Mouse (Mus musculus): ENCODE measurements around the gene Tra2a.

Tra2a gene

GRCm38 (mm10) chr6:49242331-49242730 lies 21.5 kb downstream of the Tra2a start:
- intact Hi-C loops (cut with DNase I), result no loop called here

- intact Hi-C loops (cut with DNase I), result no loop called here
Measured at GRCm38 (mm10) chr6:49241562-49241961, 22.3 kb downstream of the Tra2a start.

DNA sequence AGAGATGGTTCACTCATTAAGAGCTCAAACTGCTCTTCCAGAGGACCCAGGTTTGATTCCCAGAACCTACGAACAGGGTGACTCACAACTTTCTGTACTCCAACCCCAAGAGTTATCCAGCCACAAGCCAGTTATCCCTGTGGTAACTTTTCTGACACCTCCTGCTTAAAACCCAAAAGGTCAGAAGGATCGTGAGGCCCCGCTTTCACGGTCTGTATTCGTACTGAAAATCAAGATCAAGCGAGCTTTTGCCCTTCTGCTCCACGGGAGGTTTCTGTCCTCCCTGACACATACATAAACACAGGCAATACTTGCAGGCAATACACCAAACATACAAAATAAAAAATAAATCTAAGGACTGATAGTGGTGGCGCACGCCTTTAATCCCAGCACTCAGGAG lies 27.5 kb downstream of the Tra2a start:
- intact Hi-C loops (cut with DNase I), result no loop called here

- intact Hi-C loops (cut with DNase I), result no loop called here
Measured at GRCm38 (mm10) chr6:49233356-49233755, 30.5 kb downstream of the Tra2a start.

- intact Hi-C loops (cut with DNase I), result loop anchor here (5.0 kb wide), 1 partner anchor 169 kb away; the partner anchor contains the start of gene Stk31
Measured at GRCm38 (mm10) chr6:49228126-49228679, 35.6 kb downstream of the Tra2a start.

GRCm38 (mm10) chr6:49227184-49227735 lies 36.6 kb downstream of the Tra2a start:
- intact Hi-C loops (cut with DNase I), result loop anchor here (5.0 kb wide), 1 partner anchor 170 kb away; the partner anchor contains the start of gene Stk31

DNA sequence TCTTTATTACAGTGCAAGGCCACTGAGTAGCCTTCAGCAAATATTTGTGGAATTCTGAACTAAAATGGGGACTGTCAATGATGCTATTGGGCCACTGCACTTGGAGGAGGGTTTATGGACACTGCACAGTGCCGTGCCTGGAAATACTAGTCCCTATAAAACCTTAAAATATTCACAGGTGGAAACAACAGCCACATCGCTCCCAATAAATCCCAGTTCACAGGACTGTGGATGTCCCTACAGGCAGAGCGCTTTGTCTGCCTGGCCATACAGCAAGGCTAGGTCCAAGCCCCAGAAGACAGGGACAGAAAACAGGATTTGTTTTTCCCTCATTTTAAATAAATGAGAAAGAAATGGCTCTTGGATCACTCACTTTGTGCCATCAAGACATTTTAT lies 38.1 kb downstream of the Tra2a start:
- intact Hi-C loops (cut with DNase I), result loop anchor here (5.0 kb wide), 1 partner anchor 172 kb away; the partner anchor contains the start of gene Stk31

GRCm38 (mm10) chr6:49224923-49225727 lies 38.7 kb downstream of the Tra2a start:
- intact Hi-C loops (cut with DNase I), result loop anchor here (5.0 kb wide), 1 partner anchor 172 kb away; the partner anchor contains the start of gene Stk31

DNA sequence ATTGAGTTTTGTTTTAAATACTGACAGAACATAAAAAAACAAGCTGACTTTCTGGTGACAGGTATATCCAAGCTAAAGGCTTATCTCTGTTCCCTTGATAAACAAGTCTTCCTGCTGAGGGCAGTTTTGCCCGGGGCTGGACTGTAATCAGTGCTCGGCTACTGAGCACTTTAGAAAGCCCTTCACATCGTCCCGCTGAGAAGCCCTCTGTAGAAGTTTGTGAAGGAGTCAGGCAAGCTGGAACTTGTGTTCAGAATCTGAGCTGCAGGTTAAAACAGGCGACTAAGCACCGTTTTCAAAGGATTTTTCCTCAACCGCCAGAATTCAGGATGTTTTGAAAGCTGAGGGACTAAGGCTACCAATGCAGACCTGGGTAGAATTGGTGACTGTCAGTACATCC lies 41.9 kb downstream of the Tra2a start:
- intact Hi-C loops (cut with DNase I), result no loop called here

DNA sequence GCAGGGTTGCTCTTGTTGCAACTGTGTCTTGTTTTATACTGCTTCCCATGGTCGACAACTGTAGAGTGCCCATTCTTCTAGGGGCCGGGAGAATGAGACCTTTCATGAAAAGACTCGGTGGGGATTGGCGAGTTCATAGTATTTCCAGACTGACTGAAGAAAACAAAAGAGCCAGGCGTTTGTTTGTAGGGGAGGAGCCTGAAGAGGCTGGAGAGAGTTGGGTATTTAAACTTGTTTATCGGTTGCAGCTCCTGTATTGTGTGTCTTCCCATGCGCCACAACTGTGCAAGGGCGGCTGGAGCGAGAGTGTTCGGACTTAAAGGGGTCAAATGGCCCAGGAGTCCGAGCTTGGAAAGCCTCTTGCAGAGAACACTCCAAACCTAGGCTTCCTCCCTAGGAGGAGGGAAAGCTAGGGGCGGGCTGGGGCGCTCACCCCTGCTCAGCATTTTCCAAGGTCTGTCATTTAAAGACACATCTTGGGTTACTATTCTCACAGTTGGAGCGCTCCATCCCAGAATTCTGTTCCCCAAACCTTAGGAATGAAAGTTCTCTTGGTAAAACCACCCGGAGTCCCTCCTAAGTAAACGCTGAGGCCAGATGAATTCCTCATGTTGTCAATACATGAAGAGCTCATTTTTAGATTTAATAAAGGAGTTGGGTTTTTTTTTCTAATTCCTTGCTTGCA lies 43.8 kb downstream of the Tra2a start:
- intact Hi-C loops (cut with DNase I), result loop anchor here (5.0 kb wide), 1 partner anchor 1957 kb away; no protein-coding TSS in a partner anchor

DNA sequence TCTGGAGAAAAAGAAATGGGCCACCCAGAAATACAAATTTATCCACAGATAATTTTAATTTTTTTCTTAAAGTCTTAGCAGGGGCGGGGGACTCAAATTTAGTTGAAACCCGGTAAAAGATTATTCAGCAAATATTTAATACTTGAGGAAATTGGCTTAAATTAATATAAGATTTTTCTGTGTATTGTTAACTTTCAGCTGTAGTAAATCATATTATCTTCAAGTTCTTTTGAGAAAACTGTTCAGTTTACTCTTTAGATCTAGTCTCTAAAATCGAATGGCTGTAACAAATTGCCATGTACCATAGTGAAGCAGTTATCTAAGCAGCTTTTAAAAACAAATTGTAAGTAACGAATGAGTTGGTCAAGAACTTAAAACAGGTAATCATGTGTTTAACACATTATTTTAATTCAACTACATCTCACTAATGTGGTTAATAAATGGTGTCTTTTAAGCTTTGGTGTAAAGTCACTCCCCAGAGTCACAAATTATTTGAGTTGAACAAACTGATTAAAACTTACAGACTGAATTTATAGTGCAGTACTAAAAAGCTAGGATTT lies 44.8 kb downstream of the Tra2a start:
- intact Hi-C loops (cut with DNase I), result loop anchor here (5.0 kb wide), 1 partner anchor 1958 kb away; no protein-coding TSS in a partner anchor

DNA sequence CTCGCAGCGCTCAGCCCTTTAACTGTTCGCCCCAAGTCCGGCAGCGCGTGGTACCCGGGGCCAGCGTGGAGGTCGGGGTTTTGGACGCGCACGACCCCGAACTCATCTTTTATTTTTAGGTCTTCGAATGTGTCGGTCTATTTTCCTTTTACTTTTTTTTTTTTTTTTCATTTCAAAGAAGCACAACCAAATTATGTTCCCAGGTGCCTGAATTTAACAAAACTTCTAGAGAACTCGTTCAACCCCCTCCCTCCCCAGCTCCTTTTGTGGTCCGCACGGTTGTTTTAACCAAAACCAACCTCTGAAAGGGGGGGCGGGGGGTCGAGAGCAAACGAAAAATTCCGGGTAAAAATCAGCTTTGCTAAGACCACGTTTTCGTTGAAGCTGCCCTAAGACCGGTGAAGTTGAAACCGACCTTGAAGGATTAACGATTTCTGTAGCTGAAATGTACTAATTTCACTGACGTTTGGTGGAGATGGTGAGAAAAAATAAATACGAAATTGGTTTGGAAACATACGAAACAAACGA lies 45.5 kb downstream of the Tra2a start:
- intact Hi-C loops (cut with DNase I), result loop anchor here (5.0 kb wide), 1 partner anchor 1959 kb away; no protein-coding TSS in a partner anchor

GRCm38 (mm10) chr6:49217581-49218274 lies 46.1 kb downstream of the Tra2a start:
- intact Hi-C loops (cut with DNase I), result loop anchor here (5.0 kb wide), 1 partner anchor 1960 kb away; no protein-coding TSS in a partner anchor

DNA sequence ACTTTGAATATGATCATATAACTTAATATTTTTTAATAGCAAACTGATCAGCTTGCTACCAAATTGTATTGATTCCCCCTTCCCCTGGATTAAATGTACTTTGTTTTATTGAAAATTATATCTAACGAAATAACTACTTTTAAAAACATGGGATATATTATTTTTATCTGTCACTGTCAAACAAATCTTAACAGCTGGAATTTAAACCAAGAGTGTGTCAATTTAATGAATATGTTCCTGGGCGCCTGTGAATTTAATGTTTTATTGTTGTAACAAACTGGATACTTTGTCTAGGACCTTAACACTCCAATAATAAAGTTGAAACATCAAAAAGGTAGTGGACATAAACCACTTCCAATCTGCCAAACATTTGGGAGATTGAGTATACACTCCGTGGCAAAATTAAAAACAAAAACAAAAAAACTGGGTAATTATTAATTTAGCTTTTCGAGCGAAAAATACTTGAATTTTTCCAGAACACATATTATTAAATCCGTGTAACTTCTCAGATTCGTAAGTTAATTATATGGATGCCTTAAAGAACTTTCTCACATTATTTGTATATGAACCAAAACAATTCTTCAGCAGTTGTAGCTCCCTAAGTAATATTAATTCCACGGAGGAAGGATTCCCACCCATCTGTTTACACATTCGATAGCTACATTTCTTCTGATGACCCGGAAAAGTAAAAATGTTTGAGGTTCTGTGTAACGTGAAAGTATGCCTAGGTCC lies 46.9 kb downstream of the Tra2a start:
- intact Hi-C loops (cut with DNase I), result loop anchor here (5.0 kb wide), 1 partner anchor 1960 kb away; no protein-coding TSS in a partner anchor

DNA sequence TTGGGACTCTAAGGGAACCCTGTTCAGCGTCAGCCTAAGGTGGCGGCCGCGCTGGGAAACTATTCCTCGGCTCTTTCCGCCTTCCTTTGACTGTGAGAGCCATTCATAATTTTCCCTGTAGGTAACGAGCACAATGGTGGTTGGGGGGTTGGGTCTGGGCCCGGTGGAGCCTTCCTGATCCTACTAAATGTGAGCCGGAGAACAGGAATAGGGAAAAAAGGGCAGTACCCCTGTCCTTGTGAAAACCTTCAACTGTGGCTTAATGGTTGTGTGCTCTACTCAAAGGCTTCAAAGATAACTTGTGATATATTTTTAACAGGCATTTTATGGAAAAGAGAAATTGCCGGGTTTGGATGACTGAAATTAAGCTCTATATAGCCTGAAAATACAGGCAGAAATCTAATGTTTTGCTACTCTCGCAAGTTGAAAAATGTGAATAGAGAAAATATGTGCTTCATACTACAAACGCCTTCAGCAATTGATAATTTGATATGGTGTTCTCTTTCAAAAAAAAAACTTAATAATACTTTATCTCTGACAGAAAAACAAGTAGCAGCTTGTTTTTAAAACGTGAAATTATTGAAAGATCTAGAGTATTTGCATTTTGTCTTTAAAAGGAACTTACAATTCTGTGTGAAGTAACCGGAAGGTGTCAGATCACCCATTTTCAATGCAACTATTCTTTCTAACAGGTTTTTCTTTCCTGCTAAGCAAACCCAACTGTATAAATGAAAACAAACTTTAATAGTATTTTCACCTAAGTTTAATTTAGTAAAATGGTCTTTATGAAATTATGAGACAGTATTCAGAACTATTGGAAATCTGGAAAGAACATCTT lies 47.9 kb downstream of the Tra2a start:
- intact Hi-C loops (cut with DNase I), result loop anchor here (5.0 kb wide), 1 partner anchor 1961 kb away; no protein-coding TSS in a partner anchor

DNA sequence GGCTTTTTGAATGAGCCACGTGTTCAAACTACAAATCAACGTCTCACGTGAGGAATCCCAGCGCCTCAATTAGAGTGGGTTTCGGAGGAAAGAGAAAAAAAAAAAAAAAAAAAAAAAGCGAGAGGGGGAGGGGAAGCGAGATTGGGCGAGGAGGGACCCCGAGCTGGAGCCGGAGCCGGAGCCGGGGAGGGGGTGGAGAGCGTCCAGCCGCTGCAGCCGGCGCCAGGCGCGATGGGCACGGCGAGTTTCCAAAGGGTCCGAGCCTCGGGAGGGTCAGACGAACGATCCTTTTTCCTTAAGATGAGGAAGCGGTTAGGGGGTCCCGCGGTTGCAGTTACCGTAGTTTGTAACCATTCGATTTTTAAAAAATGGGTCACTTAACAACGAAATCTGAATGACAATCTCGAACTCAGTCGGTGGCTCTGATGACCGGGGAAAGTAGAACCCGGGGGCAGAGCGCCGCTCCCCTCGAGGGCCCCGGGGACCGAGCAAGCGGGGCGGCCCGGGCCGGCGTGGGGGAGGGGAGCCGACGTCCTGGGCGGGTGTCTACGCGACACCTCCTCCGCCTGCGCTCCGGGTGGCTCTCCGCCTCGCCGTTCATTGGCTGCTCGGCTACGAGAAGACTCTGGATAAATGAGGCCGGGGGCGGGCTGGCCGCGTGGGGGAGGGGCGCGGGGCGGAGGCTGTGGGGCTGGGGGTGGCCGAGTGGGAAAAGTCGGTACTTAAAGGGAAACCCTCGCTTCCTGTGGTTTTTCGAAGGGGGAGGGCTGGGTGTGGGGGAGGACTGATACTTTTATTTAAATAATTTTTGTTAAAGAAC lies 48.7 kb downstream of the Tra2a start, which contains the start of gene Igf2bp3:
TSS of gene Igf2bp3 (minus strand) at position 30 of the 820 bp plus-strand sequence.
- intact Hi-C loops (cut with DNase I), result loop anchor here (5.0 kb wide), 1 partner anchor 1962 kb away; no protein-coding TSS in a partner anchor

All from adrenal gland (tissue).